Mouse (Mus musculus) intestine, embryonic 15.5 days (tissue): Measurements from ENCODE around the gene Pde4d. TPM values are rescaled to one million over a fixed set of nuclear protein-coding genes. Genes with fewer than 3 reads are reported as not detected.
A peak's percentile ranks its signal among the peaks of the same experiment; 100 is the strongest.

ENCODE experiments used
- ATAC-seq: fragments of 200-750 bp; cut with Nextera tagmentation; 2 replicates; pipeline ENCODE4 v1.8.0; 2017; ENCODE audit warnings: moderate TSS enrichment, moderate library complexity
- H3K27ac ChIP-seq: fragments of 300-500 bp; sonication (generic); 2 replicates; pipeline ENCODE4 v1.5.1; 2015; ENCODE audit warnings: mild to moderate bottlenecking, inconsistent platforms
- H3K27me3 ChIP-seq: fragments of 300-500 bp; sonication (generic); replicated peaks from 2 replicates; pipeline ENCODE4 v1.6.1; 2015; ENCODE audit warnings: inconsistent platforms
- H3K36me3 ChIP-seq: fragments of 300-500 bp; sonication (generic); 2 replicates; pipeline ENCODE4 v1.6.1; 2015; ENCODE audit warnings: inconsistent platforms
- H3K4me1 ChIP-seq: fragments of 300-500 bp; sonication (generic); replicated peaks from 2 replicates; pipeline ENCODE4 v1.6.1; 2015; ENCODE audit warnings: inconsistent platforms
- H3K4me2 ChIP-seq: fragments of 300-500 bp; sonication (generic); replicated peaks from 2 replicates; pipeline ENCODE4 v1.6.1; 2015; ENCODE audit warnings: mild to moderate bottlenecking, inconsistent platforms
- H3K4me3 ChIP-seq: fragments of 300-500 bp; sonication (generic); replicated peaks from 2 replicates; pipeline ENCODE4 v1.5.1; 2015; ENCODE audit warnings: inconsistent platforms
- H3K9ac ChIP-seq: fragments of 300-500 bp; sonication (generic); 2 replicates; pipeline ENCODE4 v1.6.1; 2015; ENCODE audit warnings: inconsistent platforms
- H3K9me3 ChIP-seq: fragments of 300-500 bp; sonication (generic); 2 replicates; pipeline ENCODE4 v1.6.1; 2016; ENCODE audit warnings: inconsistent platforms
- WGBS: fragments of 180-500 bp; shearing (Covaris S2); methylation state at CpG from one replicate; pipeline ENCODE4 v1.1.7; 2015; 5-methylcytosine and 5-hydroxymethylcytosine counted together
- polyA plus RNA-seq: library from polyadenylated mRNA; unstranded; fragments of >200 nt; fragmentation: Nextera tagmentation; extraction: Ambion mirVana; gene quantifications from 2 replicates; pipeline ENCODE4 v1.2.1, GENCODE M21; 2015

Pde4d gene
- polyA plus RNA-seq, 1 experiment from 2014 or later: 18.5 TPM

DNA sequence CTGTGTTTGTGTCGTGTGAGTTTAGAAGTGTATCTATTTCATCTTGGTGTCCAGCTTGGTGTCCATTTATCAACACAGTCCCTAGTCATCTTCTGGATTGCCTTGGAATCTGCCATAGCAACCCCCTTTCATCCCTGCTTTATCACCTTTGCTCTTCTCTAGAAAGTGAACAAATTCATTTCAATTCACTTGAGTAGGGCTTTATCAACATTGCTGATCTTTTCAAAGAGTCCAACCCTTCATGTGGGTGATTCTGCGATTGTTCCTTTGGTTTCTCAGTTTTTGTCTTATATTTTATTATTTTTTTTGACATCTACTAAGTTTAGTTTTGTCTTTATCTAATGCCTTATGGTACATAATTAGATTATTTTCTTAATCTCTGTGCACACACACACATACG, 1385.2 kb downstream of the Pde4d start:
- Histone ChIP-seq H3K27me3 (no peaks in the 10 kb centered on the region), H3K36me3 (no peaks in the 10 kb centered on the region), H3K4me2 (no peak overlapping the region), H3K4me3 (no peak overlapping the region), H3K27ac (no peak overlapping the region), H3K9ac (no peak overlapping the region), H3K4me1 (no peaks in the 10 kb centered on the region), H3K9me3 (no peaks in the 10 kb centered on the region)
- ATAC-seq: no peak
- WGBS: 88% methylated on average over 3 of the region's 3 CpGs

DNA sequence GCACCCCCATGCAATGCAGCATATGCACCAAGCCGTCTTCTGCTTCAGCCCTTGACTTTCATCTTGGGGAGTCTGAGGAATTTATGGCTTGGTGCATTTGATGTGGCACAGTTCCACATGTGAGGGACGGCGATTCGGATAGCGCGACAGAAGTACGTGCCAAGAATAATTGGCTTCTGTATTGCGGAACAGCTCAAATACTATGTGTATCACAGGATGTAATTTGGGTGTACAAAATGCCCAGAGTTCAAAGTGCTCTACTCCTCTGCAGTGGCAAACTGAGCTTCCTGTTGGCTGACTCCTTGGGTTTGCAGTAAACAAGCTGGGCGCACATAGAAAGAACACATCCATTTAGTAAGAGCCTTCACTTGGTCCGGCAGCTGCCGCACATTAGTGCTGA, 1387.7 kb downstream of the Pde4d start:
- no peak for ATAC-seq
- 84% methylated on average over 11 of the region's 11 CpGs for WGBS

DNA sequence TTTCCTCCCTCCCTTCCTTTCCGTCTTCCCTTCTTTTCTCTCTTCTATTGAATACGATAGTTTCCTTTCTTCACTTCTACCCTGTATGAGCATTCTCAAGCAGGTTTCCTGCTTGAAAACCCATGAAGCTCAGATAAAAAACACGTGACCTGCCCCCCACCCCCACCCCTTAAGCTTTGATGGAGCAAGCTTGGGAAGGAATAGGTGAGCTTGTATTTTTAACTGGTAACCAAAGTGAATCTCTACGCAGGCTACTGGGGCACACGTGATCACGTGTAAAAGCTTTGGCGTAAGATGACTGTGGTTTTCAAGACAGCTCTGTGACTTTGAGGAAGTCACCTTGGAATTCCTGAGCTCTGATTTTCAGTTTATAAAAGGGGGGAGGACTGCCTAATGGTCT, 1388.2 kb downstream of the Pde4d start:
- WGBS: 89% methylated on average over 7 of the region's 7 CpGs
- Histone ChIP-seq H3K4me2 (no peak overlapping the region), H3K4me3 (no peak overlapping the region), H3K36me3 (no peaks in the 10 kb centered on the region), H3K9ac (no peak overlapping the region), H3K4me1 (no peaks in the 10 kb centered on the region), H3K27me3 (no peaks in the 10 kb centered on the region), H3K9me3 (no peaks in the 10 kb centered on the region), H3K27ac (no peak overlapping the region)
- no peak for ATAC-seq

More for the DNA sequence above, 1387.7 kb downstream of the Pde4d start:
- Histone ChIP-seq H3K9ac (no peak overlapping the region), H3K4me2 (no peak overlapping the region), H3K9me3 (no peaks in the 10 kb centered on the region), H3K4me1 (no peaks in the 10 kb centered on the region), H3K36me3 (no peaks in the 10 kb centered on the region), H3K27me3 (no peaks in the 10 kb centered on the region), H3K27ac (no peak overlapping the region), H3K4me3 (no peak overlapping the region)

DNA sequence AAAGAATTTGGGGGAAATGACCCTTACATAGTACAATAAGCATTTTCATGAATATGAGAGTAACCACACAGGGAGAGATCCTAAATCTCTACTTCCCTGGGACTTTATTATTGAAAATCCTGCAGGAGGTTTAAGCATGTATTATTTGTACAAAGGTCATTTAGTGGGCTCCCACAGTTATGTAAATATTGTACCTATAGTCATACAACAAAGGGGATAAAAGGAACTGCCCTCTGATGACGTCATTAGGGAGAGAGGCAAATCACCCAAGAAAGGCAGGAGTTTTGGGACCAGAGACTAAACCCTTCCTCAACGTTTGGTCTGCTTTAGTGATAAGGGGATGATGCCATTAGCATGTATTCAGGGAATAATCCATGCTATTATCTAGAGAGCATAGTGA, 1390.5 kb downstream of the Pde4d start:
- 31% methylated on average over 2 of the region's 2 CpGs for WGBS
- H3K9ac ChIP-seq: no peak overlapping the region
- H3K9me3 ChIP-seq: no peaks in the 10 kb centered on the region
- no peaks in the 10 kb centered on the region for H3K36me3 ChIP-seq
- no peaks in the 10 kb centered on the region for H3K27me3 ChIP-seq
- H3K4me1 ChIP-seq: no peaks in the 10 kb centered on the region
- no peak overlapping the region for H3K27ac ChIP-seq
- H3K4me3 ChIP-seq: no peak overlapping the region
- ATAC-seq: no peak
- no peak overlapping the region for H3K4me2 ChIP-seq

DNA sequence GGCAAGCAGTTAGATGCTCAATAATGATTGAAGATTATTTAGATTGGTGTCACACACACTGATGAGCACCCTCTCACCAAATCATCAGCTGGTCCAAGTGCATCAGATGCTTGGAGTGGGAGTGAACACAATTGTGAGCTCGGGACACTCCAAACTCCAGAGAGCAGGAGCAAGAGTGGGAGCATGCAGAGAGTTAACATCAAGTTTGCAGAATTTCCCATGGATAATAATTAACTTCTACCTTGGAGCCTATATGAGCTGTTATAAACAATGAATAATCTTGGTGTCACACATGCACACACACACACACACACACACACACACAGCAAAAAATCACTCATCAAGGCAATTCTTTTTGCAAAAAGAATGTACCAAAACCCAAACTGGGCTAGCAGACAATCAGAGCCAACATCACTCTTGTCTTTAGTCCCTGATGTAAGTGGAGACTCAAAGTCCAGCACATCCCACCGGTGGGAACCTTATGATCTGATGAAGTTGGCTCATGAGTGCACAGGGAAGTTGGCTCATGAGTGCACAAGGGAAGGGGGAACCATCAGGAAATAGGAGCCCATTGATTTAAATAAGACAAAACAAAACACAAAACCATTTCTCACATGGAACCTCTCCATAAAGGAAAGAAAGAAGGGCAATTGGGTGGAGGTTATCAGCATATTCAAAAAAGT, 1391.5 kb downstream of the Pde4d start:
- 50% methylated on average over 2 of the region's 2 CpGs for WGBS
- no peak overlapping the region for H3K27ac ChIP-seq
- H3K36me3 ChIP-seq: no peaks in the 10 kb centered on the region
- peak; percentile 67; the same call in 1 of the 2 replicates for ATAC-seq
- H3K4me2 ChIP-seq: no peak overlapping the region
- no peak overlapping the region for H3K4me3 ChIP-seq
- H3K27me3 ChIP-seq: no peaks in the 10 kb centered on the region
- no peaks in the 10 kb centered on the region for H3K9me3 ChIP-seq
- H3K4me1 ChIP-seq: no peaks in the 10 kb centered on the region
- H3K9ac ChIP-seq: no peak overlapping the region

DNA sequence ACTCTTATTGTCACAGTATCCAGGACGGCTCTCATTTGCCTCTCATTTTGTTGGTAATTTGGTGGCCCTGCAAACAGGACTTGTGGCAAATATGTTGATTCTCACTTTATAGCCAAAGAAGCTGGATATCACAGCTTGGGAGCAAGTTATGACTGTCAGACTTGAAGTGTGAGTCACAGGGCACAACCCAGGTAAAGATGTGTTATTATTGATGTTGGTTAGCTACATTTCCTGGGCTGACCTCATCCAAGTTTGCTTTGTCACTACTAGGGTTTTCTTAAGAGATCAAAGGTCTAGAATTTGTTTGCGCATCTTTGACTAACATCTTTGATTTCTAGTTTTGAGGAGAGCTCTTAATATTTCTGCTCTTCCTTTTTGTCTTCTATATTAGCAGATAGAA, 1393.2 kb downstream of the Pde4d start:
- Histone ChIP-seq H3K9ac (no peak overlapping the region), H3K4me3 (no peak overlapping the region), H3K9me3 (no peaks in the 10 kb centered on the region), H3K4me2 (no peak overlapping the region), H3K36me3 (no peaks in the 10 kb centered on the region), H3K27me3 (no peaks in the 10 kb centered on the region), H3K4me1 (no peaks in the 10 kb centered on the region), H3K27ac (no peak overlapping the region)
- 94% methylated on average over 2 of the region's 2 CpGs for WGBS
- no peak for ATAC-seq

DNA sequence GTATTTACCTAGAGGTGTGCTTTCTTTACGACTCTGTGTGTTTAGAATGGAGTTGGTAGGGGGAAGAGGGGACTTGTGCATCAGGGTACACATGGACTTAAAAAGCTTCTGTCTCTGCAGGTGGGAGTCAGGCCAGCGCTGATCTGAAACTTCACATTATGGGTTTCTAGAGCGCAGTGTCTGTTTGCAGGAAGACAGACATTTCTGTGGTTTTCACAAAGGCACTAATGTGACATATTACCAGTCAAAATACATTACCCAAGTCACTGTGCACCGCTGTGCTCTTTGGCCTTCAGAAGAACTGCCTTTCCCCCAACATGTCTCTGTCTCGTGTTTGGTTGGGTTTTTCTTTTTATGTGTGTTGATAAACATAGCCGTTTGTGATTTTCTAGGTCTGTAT, 1395.1 kb downstream of the Pde4d start:
- H3K4me2 ChIP-seq: no peak overlapping the region
- no peaks in the 10 kb centered on the region for H3K4me1 ChIP-seq
- no peaks in the 10 kb centered on the region for H3K9me3 ChIP-seq
- no peak for ATAC-seq
- no peak overlapping the region for H3K27ac ChIP-seq
- H3K4me3 ChIP-seq: no peak overlapping the region
- no peaks in the 10 kb centered on the region for H3K36me3 ChIP-seq
- no peak overlapping the region for H3K9ac ChIP-seq
- WGBS: 80% methylated on average over 6 of the region's 6 CpGs
- H3K27me3 ChIP-seq: no peaks in the 10 kb centered on the region

DNA sequence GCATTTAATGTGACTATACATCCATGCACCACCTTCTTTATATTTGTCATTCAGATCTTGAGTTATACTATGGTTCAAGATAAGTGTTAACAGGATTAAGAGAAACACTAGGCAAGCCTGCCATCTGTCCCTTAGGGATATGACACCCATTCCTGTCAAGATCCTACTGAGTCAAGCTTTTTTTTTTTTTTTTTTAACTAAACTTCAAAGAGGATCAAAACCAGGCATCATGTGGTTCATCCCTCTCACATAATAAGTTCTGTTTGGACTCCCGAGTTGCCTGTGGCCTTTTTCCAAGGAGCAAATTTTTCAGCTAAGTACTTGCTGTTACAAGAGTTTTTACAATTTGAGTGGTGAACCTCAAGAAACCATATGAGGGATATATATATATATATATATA, 1414.1 kb downstream of the Pde4d start:
- no peak for ATAC-seq
- Histone ChIP-seq H3K4me3 (no peak overlapping the region), H3K9me3 (no peaks in the 10 kb centered on the region), H3K4me1 (no peaks in the 10 kb centered on the region), H3K36me3 (no peaks in the 10 kb centered on the region), H3K4me2 (no peak overlapping the region), H3K27me3 (no peaks in the 10 kb centered on the region), H3K27ac (no peak overlapping the region), H3K9ac (no peak overlapping the region)
- 64% methylated on average over 1 of the region's 1 CpGs for WGBS

DNA sequence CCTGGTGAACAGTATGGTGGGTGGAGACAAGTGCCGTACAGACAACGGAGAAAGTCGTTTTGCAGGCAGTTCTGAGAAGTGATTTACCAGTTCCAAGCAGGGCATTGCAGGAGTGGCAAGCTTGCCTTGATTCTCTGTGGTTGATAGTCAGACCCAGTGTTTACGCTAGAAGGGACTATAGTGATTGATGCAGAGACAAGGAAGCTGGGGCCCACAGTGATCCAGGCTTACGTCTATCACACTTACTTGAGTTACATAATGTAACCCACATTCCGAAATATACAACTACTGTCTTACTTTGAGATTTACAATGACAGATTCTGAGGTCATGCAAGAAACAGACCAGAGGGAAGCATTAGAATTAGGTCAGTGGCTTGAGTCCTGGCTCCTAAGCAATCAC, 1414.6 kb downstream of the Pde4d start:
- H3K9ac ChIP-seq: no peak overlapping the region
- ATAC-seq: no peak

DNA sequence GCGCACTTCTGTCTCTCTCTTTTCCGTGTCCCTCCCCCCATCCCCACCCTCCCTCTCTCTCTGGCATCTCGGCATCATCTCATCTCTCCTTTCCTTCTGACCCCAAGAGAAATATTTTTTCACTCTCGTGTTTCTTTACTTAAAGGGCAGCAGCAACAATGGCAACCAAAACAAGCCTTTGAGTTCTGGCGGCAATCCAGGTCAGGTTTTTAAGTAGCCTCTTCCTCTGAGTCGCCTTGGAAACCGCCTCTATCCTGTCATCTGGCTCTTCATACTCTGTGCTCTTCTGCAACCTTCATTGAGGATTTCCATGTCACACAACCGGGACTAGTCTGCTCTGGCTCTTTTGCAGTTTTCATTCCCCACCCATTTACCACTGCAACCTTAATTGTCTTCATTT, 1430.6 kb downstream of the Pde4d start:
- ATAC-seq: no peak
- WGBS: 40% methylated on average over 8 of the region's 8 CpGs
- Histone ChIP-seq H3K9me3 (no peaks in the 10 kb centered on the region), H3K36me3 (no peaks in the 10 kb centered on the region), H3K4me1 (no peaks in the 10 kb centered on the region), H3K4me2 (no peak overlapping the region), H3K4me3 (no peak overlapping the region), H3K27me3 (no peaks in the 10 kb centered on the region), H3K27ac (no peak overlapping the region), H3K9ac (no peak overlapping the region)

More for the DNA sequence above, 1414.6 kb downstream of the Pde4d start:
- H3K27me3 ChIP-seq: no peaks in the 10 kb centered on the region
- whole genome bisulfite sequencing: 69% methylated on average over 6 of the region's 6 CpGs
- H3K4me3 ChIP-seq: no peak overlapping the region
- H3K9me3 ChIP-seq: no peaks in the 10 kb centered on the region
- H3K27ac ChIP-seq: no peak overlapping the region
- H3K36me3 ChIP-seq: no peaks in the 10 kb centered on the region
- H3K4me2 ChIP-seq: no peak overlapping the region
- H3K4me1 ChIP-seq: no peaks in the 10 kb centered on the region

DNA sequence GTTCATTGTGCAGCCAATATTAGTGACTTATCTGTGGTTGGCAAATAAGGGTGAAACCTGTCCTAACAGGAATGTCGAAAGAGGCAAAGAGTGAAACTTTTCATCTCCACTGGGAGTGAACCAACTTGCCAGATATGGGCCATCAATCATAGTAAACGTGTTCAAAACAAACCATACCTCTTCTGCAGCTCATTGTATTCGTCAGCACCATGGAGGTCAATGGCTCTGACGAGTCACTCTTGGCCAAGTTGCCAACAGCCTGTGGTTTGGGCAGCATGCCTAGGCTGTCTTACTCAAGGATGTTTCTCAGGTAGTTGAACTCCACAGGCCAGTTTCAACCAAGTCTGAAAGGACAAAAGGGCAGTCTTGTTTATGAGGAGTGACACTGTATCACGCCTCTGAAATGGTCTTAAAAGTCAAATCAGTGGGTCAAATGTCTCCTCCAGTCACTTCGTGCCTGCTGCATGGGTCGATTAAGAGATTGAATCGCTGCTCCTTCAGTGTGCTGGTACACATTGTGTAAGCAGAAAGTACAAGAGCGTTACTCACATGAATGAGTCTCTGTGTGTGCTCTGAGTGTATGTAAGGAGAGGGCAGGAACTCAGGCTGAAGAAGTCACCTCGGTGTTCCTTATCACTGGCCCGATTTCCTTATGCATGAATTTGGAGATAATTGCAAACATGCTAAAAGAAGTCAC, 1431.6 kb downstream of the Pde4d start:
- Histone ChIP-seq H3K27ac (no peak overlapping the region), H3K27me3 (no peaks in the 10 kb centered on the region), H3K36me3 (no peaks in the 10 kb centered on the region), H3K4me3 (no peak overlapping the region), H3K9ac (no peak overlapping the region), H3K9me3 (no peaks in the 10 kb centered on the region), H3K4me2 (no peak overlapping the region), H3K4me1 (no peaks in the 10 kb centered on the region)
- 73% methylated on average over 11 of the region's 11 CpGs for WGBS
- no peak for ATAC-seq

DNA sequence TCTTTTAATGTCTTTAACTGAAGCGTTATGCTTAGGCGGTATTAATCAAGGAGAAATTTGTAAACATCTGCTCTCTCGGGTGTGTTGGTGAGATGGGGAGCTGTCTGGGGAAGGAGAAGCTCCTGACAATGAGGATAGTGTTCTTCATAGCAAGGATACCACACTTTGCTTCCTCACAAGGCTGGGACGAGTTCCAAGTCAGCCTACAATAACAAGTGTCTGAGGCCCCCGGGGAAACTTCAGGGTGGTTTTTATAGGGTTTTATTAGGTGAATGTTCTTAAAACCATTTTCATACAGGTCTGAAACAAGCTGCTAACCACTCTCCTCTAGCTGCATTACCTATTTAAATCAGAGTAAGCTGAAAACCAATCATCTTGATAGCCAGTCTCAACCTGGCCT, 1433.9 kb downstream of the Pde4d start:
- 64% methylated on average over 5 of the region's 5 CpGs for WGBS
- no peaks in the 10 kb centered on the region for H3K27me3 ChIP-seq

DNA sequence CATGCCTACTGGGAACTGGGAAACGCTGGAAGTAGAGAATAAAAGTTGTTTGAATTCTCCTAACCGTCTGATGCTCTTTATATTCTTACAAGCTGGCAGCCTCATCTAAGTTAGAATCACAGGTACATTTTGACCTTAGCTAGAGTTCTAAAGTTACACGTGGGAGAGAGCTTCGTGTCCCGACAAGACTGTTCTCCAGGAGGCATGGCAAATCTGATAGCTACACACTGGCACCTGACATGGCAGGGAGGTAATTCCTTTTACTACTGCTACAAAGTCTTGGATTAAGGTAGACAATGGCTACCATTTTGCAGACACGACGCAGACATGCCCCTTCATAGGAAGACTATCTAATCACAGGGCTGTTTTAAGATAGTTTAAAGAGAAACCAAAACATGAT, 1435.1 kb downstream of the Pde4d start:
- 94% methylated on average over 7 of the region's 7 CpGs for WGBS
- no peak overlapping the region for H3K4me2 ChIP-seq
- ATAC-seq: no peak
- H3K4me1 ChIP-seq: no peaks in the 10 kb centered on the region
- H3K9ac ChIP-seq: no peak overlapping the region
- no peaks in the 10 kb centered on the region for H3K9me3 ChIP-seq
- no peak overlapping the region for H3K27ac ChIP-seq
- no peaks in the 10 kb centered on the region for H3K36me3 ChIP-seq
- H3K4me3 ChIP-seq: no peak overlapping the region
- H3K27me3 ChIP-seq: no peaks in the 10 kb centered on the region

More for the DNA sequence above, 1433.9 kb downstream of the Pde4d start:
- Histone ChIP-seq H3K4me2 (no peak overlapping the region), H3K4me3 (no peak overlapping the region), H3K9me3 (no peaks in the 10 kb centered on the region), H3K9ac (no peak overlapping the region), H3K36me3 (no peaks in the 10 kb centered on the region), H3K4me1 (no peaks in the 10 kb centered on the region), H3K27ac (no peak overlapping the region)
- ATAC-seq: no peak
